25 mouse cellular contexts compared by ENCODE assay signal in the genomic region with DNA sequence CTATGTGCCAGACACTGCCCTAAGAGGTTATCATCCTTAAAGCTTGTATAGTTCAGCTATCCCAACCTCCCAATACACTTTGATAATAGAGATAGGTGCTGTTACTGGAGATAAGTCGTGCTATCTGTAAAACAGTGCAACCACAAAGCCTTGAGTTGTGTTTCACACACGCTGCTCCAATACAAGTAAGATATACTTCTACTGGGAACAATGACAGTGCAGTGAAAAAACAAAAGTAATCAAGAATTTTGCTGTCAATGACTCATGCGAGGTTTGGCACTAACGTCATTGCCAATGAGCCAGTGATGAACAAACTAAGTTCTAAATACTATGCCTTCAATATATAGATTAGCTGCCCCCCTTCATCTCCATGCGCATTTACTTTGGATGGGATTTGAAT. TPM values are rescaled to one million over a fixed set of nuclear protein-coding genes. Genes with fewer than 3 reads are reported as not detected.
A peak's percentile ranks its signal among the peaks of the same experiment; 100 is the strongest.
DNase-seq lines count a peak whose midpoint lies in the region; ATAC-seq and TF ChIP-seq lines count a peak whose summit lies in the region.
"Had no signal": no experiment of that assay in that cellular context is flagged by ENCODE, and none has a peak within 500 bp of the region (broad histone marks: within the 10 kb centered on the region; RNA-seq: fewer than 3 reads in every experiment).

No protein-coding gene starts in this region.

- 85% methylated on average over 5 of the region's 5 CpGs for WGBS in kidney, embryonic 15.5 days
- 84% methylated on average over 5 of the region's 5 CpGs for WGBS in forebrain, postnatal 0 days

- no peaks in the 10 kb centered on the region for H3K27me3 ChIP-seq in kidney, embryonic 15.5 days
- H3K27me3 ChIP-seq in forebrain, postnatal 0 days (ENCODE audit: insufficient read depth, low read length), result no peaks in the 10 kb centered on the region
- H3K27me3 ChIP-seq: heart, embryonic 15.5 days had no signal

- no peak for ATAC-seq in kidney, embryonic 15.5 days (replicated peaks; ENCODE audit: low FRiP score)
- ATAC-seq in forebrain, postnatal 0 days, result no peak
- ATAC-seq: CD4-positive, CD25-positive, alpha-beta regulatory T cell, adult 4 months; forebrain, embryonic 16.5 days; hindbrain, embryonic 16.5 days; inflammation-experienced regulatory T-cells, adult 6 months had no signal

- peaks cover 7% of the 10 kb centered on the region; the same call in 1 of the 2 replicates for H3K4me1 ChIP-seq in kidney, embryonic 15.5 days
- no peaks in the 10 kb centered on the region for H3K4me1 ChIP-seq in forebrain, postnatal 0 days (ENCODE audit: insufficient read depth)

- no peak overlapping the region for H3K4me2 ChIP-seq in kidney, embryonic 15.5 days
- H3K4me2 ChIP-seq in forebrain, postnatal 0 days (ENCODE audit: low read depth), result no peak overlapping the region
- H3K4me2 ChIP-seq: embryonic facial prominence, embryonic 12.5 days; forebrain, embryonic 12.5 days; hindbrain, embryonic 12.5 days had no signal

- H3K27ac ChIP-seq in kidney, embryonic 15.5 days, result peak overlapping the region; percentile 9; the same call in 1 of the 2 replicates
- no peak overlapping the region for H3K27ac ChIP-seq in forebrain, postnatal 0 days (ENCODE audit: low read depth, low read length)
- H3K27ac ChIP-seq: embryonic facial prominence, embryonic 12.5 days; forebrain, embryonic 12.5 days; hindbrain, embryonic 12.5 days had no signal

- H3K9me3 ChIP-seq in kidney, embryonic 15.5 days (replicated peaks), result no peaks in the 10 kb centered on the region
- no peaks in the 10 kb centered on the region for H3K9me3 ChIP-seq in forebrain, postnatal 0 days (ENCODE audit: low read length)
- H3K9me3 ChIP-seq: embryonic facial prominence, embryonic 12.5 days; forebrain, embryonic 12.5 days; heart, embryonic 15.5 days; hindbrain, embryonic 12.5 days had no signal

- peaks cover 43% of the 10 kb centered on the region for H3K36me3 ChIP-seq in kidney, embryonic 15.5 days
- H3K36me3 ChIP-seq in forebrain, postnatal 0 days (ENCODE audit: insufficient read depth), result no peaks in the 10 kb centered on the region
- H3K36me3 ChIP-seq: embryonic facial prominence, embryonic 12.5 days; forebrain, embryonic 12.5 days; G1E; heart, embryonic 15.5 days; hindbrain, embryonic 12.5 days had no signal

- no peak for TF ChIP-seq CTCF in forebrain, postnatal 0 days (IDR thresholded peaks at IDR 0.05; ENCODE audit: low read depth)

- intact Hi-C loops in heart, postnatal 10 days (cut with DNase I), result no loop called here

- H3K4me3 ChIP-seq in kidney, embryonic 15.5 days (replicated peaks), result no peak overlapping the region
- no peak overlapping the region for H3K4me3 ChIP-seq in forebrain, postnatal 0 days (ENCODE audit: low read depth, low read length)
- H3K4me3 ChIP-seq: embryonic facial prominence, embryonic 12.5 days; forebrain, embryonic 12.5 days; heart, embryonic 15.5 days; hindbrain, embryonic 12.5 days had no signal

- no peak overlapping the region for H3K9ac ChIP-seq in kidney, embryonic 15.5 days
- no peak overlapping the region for H3K9ac ChIP-seq in forebrain, postnatal 0 days
- H3K9ac ChIP-seq: embryonic facial prominence, embryonic 12.5 days; forebrain, embryonic 12.5 days; heart, embryonic 15.5 days; hindbrain, embryonic 12.5 days had no signal

- peak; percentile 59 for DNase-seq in heart, adult 11 months
- DNase-seq in heart, postnatal 10 days, result no peak
- DNase-seq in kidney, adult 11 months, result no peak
- peak; percentile 57 for DNase-seq in Muller cell, postnatal 12 days (ENCODE audit: inconsistent ontology term)
- DNase-seq in forebrain, postnatal 0 days, result no peak
- DNase-seq: adrenal gland, postnatal 10 days; B cell, adult 2 months; cerebellum, adult 11-12 months; cerebellum, adult 9-10 months; cerebellum, postnatal 25 days; gastrocnemius, postnatal 25 days had no signal

RNA-seq across cellular contexts. Expression of gene A730049H05Rik, which starts 10.3 kb away (rescaled TPM):
- under 1 TPM in 1 of 2 experiments, not detected in 1; 0.38 TPM for total RNA-seq in heart, postnatal 10 days (2021)
- 1.9 and 2.9 TPM in 2 replicates for polyA plus RNA-seq in kidney, embryonic 15.5 days (2015; fragmentation: Nextera tagmentation; extraction: Ambion mirVana)
- total RNA-seq in forebrain, postnatal 0 days (2014; rRNA removed), result 0.08 and 0.57 TPM in 2 replicates
- polyA plus RNA-seq in forebrain, postnatal 0 days (2015; fragmentation: Nextera tagmentation; extraction: Ambion mirVana), result 0.35 and 0.38 TPM in 2 replicates
- total RNA-seq: granulocyte monocyte progenitor cell, adult 5-6 weeks had no signal
- polyA plus RNA-seq: CD4-positive, CD25-positive, alpha-beta regulatory T cell, adult 4 months; G1E had no signal

RNA-seq across cellular contexts. Expression of gene Gm15737, which starts 42.6 kb away (rescaled TPM):
- under 1 TPM; 0.07 to 0.36 TPM for total RNA-seq in heart, postnatal 10 days (2021)
- 0.06 and 0.08 TPM in 2 replicates for polyA plus RNA-seq in kidney, embryonic 15.5 days (2015; fragmentation: Nextera tagmentation; extraction: Ambion mirVana)
- not detected in 2 replicates for total RNA-seq in forebrain, postnatal 0 days (2014; rRNA removed)
- polyA plus RNA-seq in forebrain, postnatal 0 days (2015; fragmentation: Nextera tagmentation; extraction: Ambion mirVana), result not detected in 2 replicates
- total RNA-seq: adrenal gland, postnatal 10 days; granulocyte monocyte progenitor cell, adult 5-6 weeks had no signal
- polyA plus RNA-seq: brain, embryonic 14.5 days; CD4-positive, CD25-positive, alpha-beta regulatory T cell, adult 4 months; cortical plate, adult 2 months; forebrain, embryonic 12.5 days; forebrain, embryonic 16.5 days; G1E; hindbrain, embryonic 12.5 days; hindbrain, embryonic 16.5 days; inflammation-experienced regulatory T-cells, adult 6 months; kidney, adult 2 months had no signal

Comparison
In these comparisons a context has a peak if more than half of its experiments do, and no peak if none do; other contexts are left out.
1. DNase-seq: peak in heart, adult 11 months (single experiment) and Muller cell, postnatal 12 days (single experiment); none in heart, postnatal 10 days (0 of 2), kidney, adult 11 months (single experiment) and forebrain, postnatal 0 days (single experiment).